Mouse (Mus musculus): ENCODE data around the gene Hinfp.

DNA sequence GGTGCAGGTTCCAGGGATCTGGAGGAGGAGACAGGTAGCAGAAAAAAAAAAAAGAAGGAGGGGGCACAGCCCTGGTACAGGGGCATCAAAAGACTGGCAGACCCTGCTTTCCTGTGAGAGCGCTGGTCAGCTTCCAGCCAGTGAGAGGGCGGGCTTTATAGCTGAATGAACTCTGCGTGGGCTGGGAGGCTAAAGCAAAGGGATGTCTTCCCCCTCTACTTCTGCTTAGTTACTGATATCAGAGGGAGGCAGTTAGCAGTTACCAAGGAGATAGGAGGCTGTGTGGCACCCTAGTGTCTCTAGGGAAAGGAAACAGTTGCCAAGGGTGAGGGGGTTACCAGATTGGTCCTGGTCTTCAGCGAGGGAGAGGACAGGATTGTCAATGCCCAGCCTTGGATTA is 55.0 kb downstream of the Hinfp start:
- TF ChIP-seq TAL1 (IDR thresholded peaks at IDR 0.05; ENCODE audit: low read length), result no peak
- TF ChIP-seq GATA1 (IDR thresholded peaks at IDR 0.05; ENCODE audit: low read length), result no peak
